Mouse (Mus musculus) E14TG2a.4 (cell line): ENCODE measurements around the gene Golga4.

Experiments
- H3K27me3 ChIP-seq: 2 replicates; pipeline ENCODE4 v1.6.1; 2014; ENCODE audit warnings: low read length, control low read depth; ENCODE audit not compliant: insufficient read depth
- H3K36me3 ChIP-seq: 2 replicates; pipeline ENCODE4 v1.6.1; 2014; ENCODE audit warnings: low read length, control low read depth; ENCODE audit not compliant: insufficient read depth
- H3K4me1 ChIP-seq: replicated peaks from 2 replicates; pipeline ENCODE4 v1.6.1; 2014; ENCODE audit warnings: low read depth, low read length, control low read depth
- H3K4me3 ChIP-seq: replicated peaks from 2 replicates; pipeline ENCODE4 v1.5.1; 2014; ENCODE audit warnings: mild to moderate bottlenecking, low read length
- H3K9me3 ChIP-seq: 2 replicates; pipeline ENCODE4 v1.6.1; 2014; ENCODE audit warnings: low read length, control low read depth
- CTCF ChIP-seq: conservative IDR thresholded peaks from 2 replicates; pipeline ENCODE4 v1.5.1; 2014; ENCODE audit warnings: low read length
- NANOG ChIP-seq: IDR thresholded peaks from 2 replicates; pipeline ENCODE4 v1.6.1; 2014; ENCODE audit warnings: borderline replicate concordance, low read length, mixed read lengths
- POU5F1 ChIP-seq: IDR thresholded peaks from 2 replicates; pipeline ENCODE4 v1.6.1; 2014; ENCODE audit warnings: low read length, borderline replicate concordance

The Golga4 gene

GRCm38 (mm10) chr9:118495933-118496332, 10.1 kb upstream of the Golga4 start:
- TF ChIP-seq CTCF: no peak
- no peak for TF ChIP-seq POU5F1
- TF ChIP-seq NANOG: no peak
- Histone ChIP-seq H3K4me3 (no peak overlapping the region), H3K4me1 (peaks cover 49% of the 10 kb centered on the region), H3K9me3 (no peaks in the 10 kb centered on the region), H3K27me3 (peaks cover 9% of the 10 kb centered on the region), H3K36me3 (no peaks in the 10 kb centered on the region)

GRCm38 (mm10) chr9:118496952-118497351, 9.1 kb upstream of the Golga4 start:
- Histone ChIP-seq H3K36me3 (no peaks in the 10 kb centered on the region), H3K4me1 (peaks cover 49% of the 10 kb centered on the region), H3K9me3 (no peaks in the 10 kb centered on the region), H3K27me3 (no peaks in the 10 kb centered on the region; the same call in 1 of the 2 replicates), H3K4me3 (peak overlapping the region; percentile 32; the same call in 1 of the 2 replicates)
- no peak for TF ChIP-seq CTCF
- TF ChIP-seq NANOG: no peak
- no peak for TF ChIP-seq POU5F1

- TF ChIP-seq POU5F1 (no peak), CTCF (peak; percentile 26), NANOG (no peak)
- no peaks in the 10 kb centered on the region for H3K36me3 ChIP-seq
- H3K4me3 ChIP-seq: peak overlapping the region; percentile 50
- H3K27me3 ChIP-seq: no peaks in the 10 kb centered on the region
- H3K4me1 ChIP-seq: peaks cover 49% of the 10 kb centered on the region
- no peaks in the 10 kb centered on the region for H3K9me3 ChIP-seq
Observed at GRCm38 (mm10) chr9:118498061-118498460, 8.0 kb upstream of the Golga4 start.

DNA sequence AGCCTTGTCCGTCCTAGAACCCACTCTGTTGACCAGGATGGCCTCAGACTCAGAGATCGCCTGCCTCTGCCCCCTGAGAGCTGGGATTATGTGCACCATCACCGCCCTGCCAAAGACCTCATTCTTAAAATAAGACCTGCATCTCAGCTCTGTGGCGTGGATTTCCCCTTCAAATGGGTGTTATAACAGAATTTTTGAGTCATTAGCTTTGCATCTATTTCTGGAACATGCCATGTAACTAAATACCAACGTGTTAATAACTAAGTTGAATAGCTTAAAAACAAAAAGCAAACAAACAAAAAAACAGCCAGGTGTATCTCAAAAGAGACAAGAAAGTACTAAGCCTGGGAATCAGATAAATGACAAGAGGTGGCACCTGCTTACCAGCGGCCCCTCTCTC, 5.1 kb upstream of the Golga4 start:
- Histone ChIP-seq H3K9me3 (no peaks in the 10 kb centered on the region), H3K4me3 (no peak overlapping the region), H3K4me1 (peaks cover 38% of the 10 kb centered on the region), H3K27me3 (no peaks in the 10 kb centered on the region), H3K36me3 (no peaks in the 10 kb centered on the region)
- TF ChIP-seq CTCF (no peak), NANOG (no peak), POU5F1 (no peak)

DNA sequence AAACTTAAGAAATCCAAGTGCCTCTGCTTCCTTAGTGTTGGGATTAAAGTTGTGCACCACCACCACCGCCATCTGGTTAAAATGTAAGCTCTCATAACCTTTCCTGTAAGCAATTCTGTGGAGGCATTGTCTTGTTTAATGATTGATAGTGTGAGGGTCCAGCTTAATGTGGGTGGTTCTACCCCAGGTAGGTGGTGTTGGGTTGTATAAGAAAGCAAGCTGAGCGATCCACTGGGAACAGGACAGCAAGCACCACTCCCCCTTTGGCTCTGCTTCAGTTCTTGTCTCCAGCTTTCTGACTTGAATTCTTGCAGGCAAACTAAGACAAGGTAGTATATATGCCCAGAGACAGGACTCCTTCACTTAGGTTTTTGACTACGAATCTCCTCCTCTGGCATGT, 1.4 kb upstream of the Golga4 start:
- Histone ChIP-seq H3K4me3 (no peak overlapping the region), H3K4me1 (peaks cover 35% of the 10 kb centered on the region), H3K27me3 (no peaks in the 10 kb centered on the region), H3K36me3 (0 out of 2 replicates have a peak, but pooled peaks cover 3% of the 10 kb centered on the region), H3K9me3 (no peaks in the 10 kb centered on the region)
- TF ChIP-seq NANOG: no peak
- TF ChIP-seq CTCF: no peak
- no peak for TF ChIP-seq POU5F1

- no peaks in the 10 kb centered on the region for H3K27me3 ChIP-seq
- peaks cover 15% of the 10 kb centered on the region for H3K36me3 ChIP-seq
- peak overlapping the region; percentile 91 for H3K4me3 ChIP-seq
- peaks cover 54% of the 10 kb centered on the region for H3K4me1 ChIP-seq
- TF ChIP-seq NANOG (no peak), CTCF (no peak), POU5F1 (no peak)
- H3K9me3 ChIP-seq: no peaks in the 10 kb centered on the region
Observed at GRCm38 (mm10) chr9:118506404-118507231, 551 bp downstream of the Golga4 start.

DNA sequence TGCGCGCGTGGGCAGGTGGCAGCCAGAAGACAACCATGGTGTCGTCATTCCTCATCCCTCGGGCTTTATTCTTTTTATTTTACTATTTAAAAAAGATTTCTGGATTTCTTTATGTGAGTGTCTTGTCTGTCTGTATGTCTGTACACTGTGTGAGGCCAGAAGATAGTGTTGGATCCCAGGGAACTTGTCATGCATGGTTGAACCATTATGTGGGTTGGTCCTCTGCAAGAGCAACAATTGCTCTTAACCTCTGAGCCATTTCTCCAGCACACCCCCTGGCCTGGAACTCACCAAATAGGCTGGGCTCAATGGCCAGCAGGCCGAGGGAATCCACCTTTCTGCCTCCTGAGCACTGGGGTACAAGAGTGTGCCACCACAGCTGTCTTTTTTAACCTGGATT, 1.5 kb downstream of the Golga4 start:
- Histone ChIP-seq H3K9me3 (no peaks in the 10 kb centered on the region), H3K36me3 (peaks cover 21% of the 10 kb centered on the region), H3K4me1 (peaks cover 61% of the 10 kb centered on the region), H3K27me3 (no peaks in the 10 kb centered on the region), H3K4me3 (peak overlapping the region; percentile 91)
- TF ChIP-seq CTCF: no peak
- no peak for TF ChIP-seq NANOG
- TF ChIP-seq POU5F1: no peak

- H3K4me3 ChIP-seq: no peak overlapping the region
- TF ChIP-seq CTCF (no peak), NANOG (no peak), POU5F1 (no peak)
- peaks cover 21% of the 10 kb centered on the region for H3K36me3 ChIP-seq
- H3K27me3 ChIP-seq: no peaks in the 10 kb centered on the region
- H3K4me1 ChIP-seq: peaks cover 66% of the 10 kb centered on the region
- no peaks in the 10 kb centered on the region for H3K9me3 ChIP-seq
Observed at GRCm38 (mm10) chr9:118508601-118509000, 2.5 kb downstream of the Golga4 start.
